Mouse (Mus musculus) embryonic fibroblast, embryonic 13.5 days (primary cell): Measurements from ENCODE around the gene Slf2. TPM values are rescaled to one million over a fixed set of nuclear protein-coding genes. Genes with fewer than 3 reads are reported as not detected.
A peak's percentile ranks its signal among the peaks of the same experiment; 100 is the strongest.

Source experiments
- H3K27ac ChIP-seq: 2 replicates; pipeline ENCODE4 v1.5.1; 2012; ENCODE audit warnings: low read length, control low read depth, inconsistent platforms; ENCODE audit not compliant: insufficient read depth
- H3K4me1 ChIP-seq: 2 replicates; pipeline ENCODE4 v1.6.1; 2011; ENCODE audit warnings: low read length; ENCODE audit not compliant: control insufficient read depth, insufficient read depth
- H3K4me3 ChIP-seq: 2 replicates; pipeline ENCODE4 v1.5.1; 2011; ENCODE audit warnings: mild to moderate bottlenecking, control low read depth, low read length; ENCODE audit not compliant: insufficient read depth
- CTCF ChIP-seq: IDR thresholded peaks from 2 replicates; pipeline ENCODE4 v1.5.1; 2011; ENCODE audit warnings: mild to moderate bottlenecking, control low read depth, low read length, moderate library complexity, borderline replicate concordance; ENCODE audit not compliant: insufficient read depth
- POLR2A ChIP-seq: IDR thresholded peaks from 2 replicates; pipeline ENCODE4 v1.6.1; 2011; ENCODE audit warnings: low read depth, mild to moderate bottlenecking, control low read depth, low read length, moderate library complexity
- polyA plus RNA-seq: library from polyadenylated mRNA; stranded (reverse); fragments of >200 nt; gene quantifications from 2 replicates; pipeline ENCODE4 v1.2.4, GENCODE M21; 2011; ENCODE audit warnings: low read depth; ENCODE audit not compliant: missing spikeins, insufficient read length

The Slf2 gene
- polyA plus RNA-seq, 1 experiment = 28.0 TPM

GRCm38 (mm10) chr19:44927250-44927649 is 3.7 kb upstream of the Slf2 start:
- H3K27ac ChIP-seq = no peak overlapping the region

GRCm38 (mm10) chr19:44928185-44928584 is 2.8 kb upstream of the Slf2 start:
- Histone ChIP-seq H3K27ac (no peak overlapping the region), H3K4me3 (no peak overlapping the region), H3K4me1 (peaks cover 7% of the 10 kb centered on the region)
- TF ChIP-seq CTCF (no peak), POLR2A (no peak)

More at GRCm38 (mm10) chr19:44927250-44927649, 3.7 kb upstream of the Slf2 start:
- Histone ChIP-seq H3K4me1 (peaks cover 7% of the 10 kb centered on the region), H3K4me3 (no peak overlapping the region)
- TF ChIP-seq CTCF (no peak), POLR2A (no peak)

GRCm38 (mm10) chr19:44929251-44929650 is 1.7 kb upstream of the Slf2 start:
- Histone ChIP-seq H3K4me1 (peaks cover 7% of the 10 kb centered on the region), H3K4me3 (no peak overlapping the region), H3K27ac (peak overlapping the region; percentile 48; the same call in 1 of the 2 replicates)
- TF ChIP-seq POLR2A = no peak
- TF ChIP-seq CTCF = no peak

- no peak overlapping the region for H3K4me3 ChIP-seq
- TF ChIP-seq POLR2A = no peak
- no peak for TF ChIP-seq CTCF
- H3K4me1 ChIP-seq = peaks cover 7% of the 10 kb centered on the region
- H3K27ac ChIP-seq = peak overlapping the region; percentile 35; the same call in 1 of the 2 replicates
These were observed 1.3 kb upstream of the Slf2 start for GRCm38 (mm10) chr19:44929663-44930062.

GRCm38 (mm10) chr19:44930122-44930521 is 829 bp upstream of the Slf2 start:
- Histone ChIP-seq H3K4me3 (peak overlapping the region; percentile 46), H3K4me1 (peaks cover 7% of the 10 kb centered on the region), H3K27ac (peak overlapping the region; percentile 63)
- TF ChIP-seq POLR2A (no peak), CTCF (no peak)

- Histone ChIP-seq H3K4me1 (peaks cover 4% of the 10 kb centered on the region), H3K27ac (peak overlapping the region; percentile 46), H3K4me3 (peak overlapping the region; percentile 84)
- TF ChIP-seq POLR2A (no peak; the same call in 1 of the 2 replicates), CTCF (no peak)
These were observed 456 bp downstream of the Slf2 start for GRCm38 (mm10) chr19:44931454-44931759.

GRCm38 (mm10) chr19:44932051-44932450 is 1.1 kb downstream of the Slf2 start:
- Histone ChIP-seq H3K4me3 (peak overlapping the region; percentile 81), H3K4me1 (peaks cover 4% of the 10 kb centered on the region), H3K27ac (no peak overlapping the region)
- TF ChIP-seq POLR2A (no peak), CTCF (no peak)

GRCm38 (mm10) chr19:44933136-44933535 is 2.2 kb downstream of the Slf2 start:
- Histone ChIP-seq H3K27ac (no peak overlapping the region), H3K4me3 (no peak overlapping the region; the same call in 1 of the 2 replicates), H3K4me1 (peaks cover 4% of the 10 kb centered on the region)
- TF ChIP-seq CTCF = no peak
- no peak for TF ChIP-seq POLR2A

GRCm38 (mm10) chr19:44959633-44960032 is 28.7 kb downstream of the Slf2 start:
- Histone ChIP-seq H3K4me1 (no peaks in the 10 kb centered on the region; the same call in 1 of the 2 replicates), H3K27ac (no peak overlapping the region), H3K4me3 (no peak overlapping the region)
- TF ChIP-seq POLR2A (no peak), CTCF (no peak)

- H3K27ac ChIP-seq = no peak overlapping the region
- H3K4me3 ChIP-seq = no peak overlapping the region
- no peak for TF ChIP-seq POLR2A
- no peak for TF ChIP-seq CTCF
- no peaks in the 10 kb centered on the region; the same call in 1 of the 2 replicates for H3K4me1 ChIP-seq
These were observed 35.0 kb downstream of the Slf2 start for GRCm38 (mm10) chr19:44965978-44966377.

GRCm38 (mm10) chr19:44968329-44968728 is 37.4 kb downstream of the Slf2 start:
- no peak for TF ChIP-seq POLR2A
- no peak for TF ChIP-seq CTCF
- Histone ChIP-seq H3K27ac (no peak overlapping the region), H3K4me3 (no peak overlapping the region)

More at GRCm38 (mm10) chr19:44968329-44968728, 37.4 kb downstream of the Slf2 start:
- H3K4me1 ChIP-seq = no peaks in the 10 kb centered on the region; the same call in 1 of the 2 replicates
